Mouse (Mus musculus) cerebellum, adult (tissue): ENCODE measurements around the gene Zfp84.

Experiments
- ATAC-seq: cut with Nextera tagmentation; 2 replicates; pipeline ENCODE4 v1.9.2; 2017; ENCODE audit warnings: mild to moderate bottlenecking, moderate library complexity, mixed read lengths; ENCODE audit not compliant: insufficient number of reproducible peaks, low FRiP score, low TSS enrichment

Zfp84 gene

GRCm38 (mm10) chr7:29815061-29815784 is 46.9 kb downstream of the Zfp84 start:
- ATAC-seq: 0 out of 2 replicates have a peak, but pooled peaks have one; percentile 11

GRCm38 (mm10) chr7:29815910-29816429 is 47.6 kb downstream of the Zfp84 start, which contains the start of gene Zfp790:
TSS of gene Zfp790 (plus strand) at chr7:29816114.
- ATAC-seq: peak; percentile 97

- ATAC-seq: peak; percentile 57; the same call in 1 of the 2 replicates
These were observed 50.4 kb downstream of the Zfp84 start for GRCm38 (mm10) chr7:29818619-29819254.

DNA sequence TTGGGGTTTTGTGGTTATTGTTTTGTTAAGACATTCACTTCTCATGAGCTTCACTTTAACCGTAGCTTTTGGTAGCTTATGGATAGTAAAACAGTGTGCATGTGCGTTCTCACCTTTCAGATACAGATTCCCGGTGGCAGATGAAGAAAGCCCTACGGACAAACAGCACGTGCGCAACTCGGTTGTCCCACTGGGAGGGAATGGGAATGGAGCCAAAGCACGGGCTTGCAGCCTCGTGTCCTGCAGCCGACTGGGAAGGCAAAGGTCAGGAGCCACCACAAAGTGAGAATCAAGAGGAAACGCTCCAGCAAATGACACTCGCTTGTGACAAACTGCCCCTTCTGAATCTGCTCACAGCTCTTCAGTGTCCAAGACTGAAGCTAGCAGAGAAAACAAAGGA is 59.6 kb downstream of the Zfp84 start:
- no peak for ATAC-seq
